Mouse (Mus musculus): Measurements from ENCODE around the gene Btbd9.

Btbd9 gene

GRCm38 (mm10) chr17:30200283-30200682 lies 376.0 kb downstream of the Btbd9 start:
- no peak for DNase-seq (ENCODE audit: low spot score)

GRCm38 (mm10) chr17:30199374-30200247 lies 376.7 kb downstream of the Btbd9 start:
- DNase-seq (ENCODE audit: low spot score) = no peak

DNA sequence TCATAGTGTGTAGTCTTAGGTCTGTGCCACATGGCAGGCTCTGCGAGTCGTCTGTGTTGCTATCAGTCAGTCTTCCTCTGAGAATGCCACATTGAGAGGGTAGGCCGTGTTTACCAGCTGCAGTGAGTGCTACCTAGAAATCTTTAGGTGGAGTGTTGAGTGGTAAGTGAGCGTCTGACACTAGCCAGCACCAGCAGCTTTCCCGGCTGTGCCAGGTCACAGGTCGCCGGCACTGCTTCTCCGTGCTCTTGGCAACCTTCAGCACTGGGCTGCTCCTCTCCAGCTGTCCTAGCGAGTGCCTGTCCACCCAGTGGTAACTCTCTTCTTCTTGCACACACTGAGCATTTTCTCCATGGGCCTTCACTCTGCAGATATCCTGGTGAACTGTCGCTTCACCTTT lies 377.9 kb downstream of the Btbd9 start:
- no peak for DNase-seq (ENCODE audit: low spot score)

DNA sequence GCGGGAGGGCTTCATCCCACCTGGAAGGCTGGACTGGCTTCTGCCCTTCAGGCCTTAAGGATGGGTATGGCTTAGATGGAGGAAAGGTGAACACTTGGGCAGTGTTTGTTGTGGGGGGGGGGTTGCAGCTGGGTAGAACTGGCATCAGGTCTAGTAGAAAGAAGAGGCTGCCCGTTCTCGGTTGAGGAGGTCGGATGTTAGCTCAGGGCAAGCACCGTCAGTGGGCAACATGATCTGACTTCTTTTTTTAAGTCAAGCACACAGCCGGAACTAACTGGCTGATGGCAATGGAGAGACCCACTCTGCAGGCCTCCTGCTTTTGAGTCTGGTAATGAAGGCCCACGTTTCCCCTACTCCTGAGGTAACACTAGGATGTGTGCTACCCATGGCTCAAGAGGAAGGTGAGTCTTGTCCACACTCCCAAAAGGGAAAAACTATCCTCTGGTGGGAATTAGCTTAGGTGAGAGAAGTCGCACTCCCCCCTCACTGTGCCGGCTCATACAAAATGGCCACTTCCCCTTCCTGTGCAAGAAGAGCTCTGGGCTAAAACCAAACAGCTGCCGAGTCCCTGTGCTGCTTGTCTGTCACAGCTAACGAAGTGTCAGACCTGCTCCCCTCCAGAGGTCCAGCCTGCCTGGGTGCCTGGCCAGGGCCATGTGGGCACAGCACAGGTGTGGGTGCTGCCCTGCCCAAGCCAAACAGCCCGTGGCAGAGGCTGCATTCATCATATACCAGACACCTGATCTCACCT lies 378.8 kb downstream of the Btbd9 start:
- DNase-seq (ENCODE audit: low spot score) = no peak

GRCm38 (mm10) chr17:30196401-30197279 lies 379.6 kb downstream of the Btbd9 start:
- DNase-seq (ENCODE audit: low spot score) = no peak

GRCm38 (mm10) chr17:30195591-30196183 lies 380.6 kb downstream of the Btbd9 start:
- no peak for DNase-seq (ENCODE audit: low spot score)

GRCm38 (mm10) chr17:30194629-30195445 lies 381.5 kb downstream of the Btbd9 start:
- no peak for DNase-seq (ENCODE audit: low spot score)

DNA sequence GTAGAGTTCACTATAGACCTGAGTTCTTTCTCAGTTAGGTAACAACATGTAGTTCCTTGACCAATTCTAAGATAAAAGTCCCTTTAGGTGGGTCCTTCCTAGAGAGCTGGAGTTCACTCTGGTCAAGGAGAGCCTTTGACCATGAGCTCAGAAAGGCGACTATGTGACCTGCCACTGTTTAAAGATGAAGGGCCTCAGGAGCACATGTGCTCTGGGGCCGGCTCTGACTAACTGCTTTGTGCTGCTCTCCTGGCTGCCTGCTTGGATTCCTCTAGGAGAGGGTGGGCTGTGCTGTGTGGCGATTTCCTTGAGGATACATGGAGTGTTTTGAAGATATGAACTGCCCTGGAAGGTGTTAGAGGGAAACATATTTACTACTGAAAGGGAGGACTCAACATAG lies 382.2 kb downstream of the Btbd9 start:
- no peak for DNase-seq (ENCODE audit: low spot score)

DNA sequence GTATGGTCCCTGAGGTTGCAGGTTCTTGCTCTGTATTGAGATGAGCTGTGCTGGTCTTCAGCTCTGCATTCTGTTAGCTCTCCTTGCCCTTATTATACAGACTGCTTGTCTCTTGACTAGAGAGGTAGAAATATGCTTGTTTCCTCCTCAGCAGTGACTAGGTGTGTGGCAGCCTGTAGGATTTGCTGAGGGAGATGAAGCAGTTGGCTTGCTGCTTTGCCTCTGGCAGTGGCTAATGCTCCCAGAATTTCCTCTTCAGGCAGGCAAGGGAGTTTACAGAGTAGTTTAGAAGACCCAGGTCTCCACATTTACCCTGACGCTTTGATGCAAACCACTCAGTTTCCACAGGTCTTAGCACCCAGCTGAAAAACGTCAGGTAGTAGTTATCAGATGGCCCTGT lies 382.7 kb downstream of the Btbd9 start:
- DNase-seq (ENCODE audit: low spot score) = no peak

- no peak for DNase-seq (ENCODE audit: low spot score)
These were observed 383.8 kb downstream of the Btbd9 start for GRCm38 (mm10) chr17:30192416-30193005.

DNA sequence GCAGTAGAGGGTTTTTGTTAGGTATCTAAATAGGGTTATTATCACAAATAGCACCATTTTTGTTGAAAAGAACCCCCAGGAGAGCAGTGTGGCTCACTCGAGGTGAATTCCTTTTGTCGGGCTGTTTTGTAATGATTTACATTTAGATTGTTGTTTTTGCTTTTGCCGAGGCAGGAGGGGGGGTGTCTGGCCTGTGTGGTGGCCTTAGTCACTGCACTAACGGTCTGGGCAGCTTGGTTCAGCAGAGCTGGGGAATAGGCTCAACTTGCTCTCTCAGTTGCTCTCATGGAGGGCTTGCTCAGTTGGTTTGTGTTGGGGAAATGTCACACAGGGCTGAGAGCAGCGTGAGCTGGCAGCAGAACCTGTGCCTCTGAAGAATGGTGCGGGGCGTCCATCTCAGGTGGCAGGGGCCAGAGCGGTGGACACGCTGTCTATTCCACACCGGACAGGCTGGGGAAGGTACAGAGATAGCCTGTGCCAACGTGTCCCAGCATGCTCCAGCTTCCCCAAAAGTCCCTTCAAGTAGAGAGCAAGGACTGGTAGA lies 385.1 kb downstream of the Btbd9 start:
- DNase-seq (ENCODE audit: low spot score) = no peak

GRCm38 (mm10) chr17:30188031-30188981 lies 388.0 kb downstream of the Btbd9 start:
- DNase-seq (ENCODE audit: low spot score) = no peak

- no peak for DNase-seq (ENCODE audit: low spot score)
These were observed 388.7 kb downstream of the Btbd9 start for GRCm38 (mm10) chr17:30187581-30187980.

- DNase-seq (ENCODE audit: low spot score) = no peak
These were observed 389.1 kb downstream of the Btbd9 start for GRCm38 (mm10) chr17:30187154-30187553.

GRCm38 (mm10) chr17:30183561-30183960 lies 392.7 kb downstream of the Btbd9 start:
- no peak for DNase-seq (ENCODE audit: low spot score)

GRCm38 (mm10) chr17:30182063-30182462 lies 394.2 kb downstream of the Btbd9 start:
- DNase-seq (ENCODE audit: low spot score) = no peak

GRCm38 (mm10) chr17:30181554-30181953 lies 394.7 kb downstream of the Btbd9 start:
- DNase-seq (ENCODE audit: low spot score) = no peak

DNA sequence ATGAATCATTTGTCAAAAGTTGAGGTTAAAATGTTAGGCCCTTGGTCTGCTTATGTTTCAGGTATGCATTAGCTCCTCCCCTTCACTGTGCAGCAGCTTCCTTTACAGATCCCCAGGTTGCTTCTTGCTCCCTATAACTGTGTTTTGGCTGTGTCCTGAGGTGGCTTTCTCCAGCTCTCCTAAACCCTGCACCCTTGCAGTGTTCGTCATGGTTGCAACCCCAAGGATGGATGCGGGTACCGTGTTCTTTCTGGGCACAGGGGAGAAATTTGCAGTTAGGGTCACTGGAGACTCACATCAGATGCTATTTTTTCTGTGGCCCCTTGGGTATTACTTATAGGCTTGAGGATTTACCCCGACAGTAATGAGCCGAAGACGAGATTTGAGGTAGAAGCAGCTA lies 396.1 kb downstream of the Btbd9 start:
- DNase-seq (ENCODE audit: low spot score) = no peak

GRCm38 (mm10) chr17:30178402-30178801 lies 397.9 kb downstream of the Btbd9 start:
- DNase-seq (ENCODE audit: low spot score) = no peak

Measured in left cerebral cortex, adult 11 months (tissue).